Mouse (Mus musculus) embryonic facial prominence, embryonic 15.5 days (tissue): ENCODE results near the gene Tmem164. TPM values are rescaled to one million over a fixed set of nuclear protein-coding genes. Genes with fewer than 3 reads are reported as not detected.

Source experiments
- ATAC-seq: fragments of 200-750 bp; cut with Nextera tagmentation; 2 replicates; pipeline ENCODE4 v1.8.0; 2017; ENCODE audit warnings: low read depth, moderate TSS enrichment; ENCODE audit not compliant: insufficient number of reproducible peaks, low FRiP score, low TSS enrichment
- H3K27ac ChIP-seq: fragments of 300-500 bp; sonication (generic); replicated peaks from 2 replicates; pipeline ENCODE4 v1.5.1; 2015; ENCODE audit warnings: mild to moderate bottlenecking, inconsistent platforms
- H3K27me3 ChIP-seq: fragments of 300-500 bp; sonication (generic); 2 replicates; pipeline ENCODE4 v1.6.1; 2015; ENCODE audit warnings: inconsistent platforms
- H3K36me3 ChIP-seq: fragments of 300-500 bp; sonication (generic); 2 replicates; pipeline ENCODE4 v1.6.1; 2015; ENCODE audit warnings: mild to moderate bottlenecking, inconsistent platforms
- H3K4me1 ChIP-seq: fragments of 300-500 bp; sonication (generic); 2 replicates; pipeline ENCODE4 v1.6.1; 2015; ENCODE audit warnings: inconsistent platforms
- H3K4me2 ChIP-seq: fragments of 300-500 bp; sonication (generic); replicated peaks from 2 replicates; pipeline ENCODE4 v1.6.1; 2015; ENCODE audit warnings: mild to moderate bottlenecking, inconsistent platforms
- H3K4me3 ChIP-seq: fragments of 300-500 bp; sonication (generic); replicated peaks from 2 replicates; pipeline ENCODE4 v1.5.1; 2015; ENCODE audit warnings: mild to moderate bottlenecking, inconsistent platforms
- H3K9ac ChIP-seq: fragments of 300-500 bp; sonication (generic); 2 replicates; pipeline ENCODE4 v1.6.1; 2015; ENCODE audit warnings: inconsistent platforms
- H3K9me3 ChIP-seq: fragments of 300-500 bp; sonication (generic); replicated peaks from 2 replicates; pipeline ENCODE4 v1.6.1; 2016; ENCODE audit warnings: inconsistent platforms
- WGBS: fragments of 180-500 bp; shearing (Covaris S2); methylation state at CpG from one replicate; pipeline ENCODE4 v1.1.7; 2015; 5-methylcytosine and 5-hydroxymethylcytosine counted together
- polyA plus RNA-seq: library from polyadenylated mRNA; unstranded; fragments of >200 nt; fragmentation: Nextera tagmentation; extraction: Ambion mirVana; gene quantifications from 2 replicates; pipeline ENCODE4 v1.2.1, GENCODE M21; 2015

Gene Tmem164
- polyA plus RNA-seq, 1 experiment from 2014 or later, result 47.3 TPM

DNA sequence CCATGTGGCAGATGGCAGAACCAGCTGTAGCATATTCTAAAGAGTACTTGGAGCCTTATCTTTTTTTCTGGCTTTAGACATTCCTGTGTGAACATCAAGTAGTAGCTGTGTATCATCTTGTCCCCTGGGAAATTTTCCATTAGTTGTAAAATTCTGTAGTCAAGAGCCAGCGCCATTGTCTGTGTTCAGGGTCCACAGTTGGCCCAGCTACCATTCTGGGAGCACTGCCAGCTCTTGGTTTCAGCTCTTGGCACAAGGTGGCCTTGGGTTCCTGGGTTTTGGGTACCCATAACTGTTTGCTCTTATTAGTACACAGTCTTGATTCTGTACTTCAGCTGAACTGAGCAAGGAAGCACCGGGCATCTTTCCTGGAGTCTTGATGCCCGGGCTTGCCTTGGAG, 123.4 kb downstream of the Tmem164 start:
- Histone ChIP-seq H3K36me3 (no peaks in the 10 kb centered on the region), H3K9me3 (no peaks in the 10 kb centered on the region), H3K4me3 (no peak overlapping the region), H3K4me1 (peaks cover 6% of the 10 kb centered on the region), H3K27me3 (no peaks in the 10 kb centered on the region), H3K27ac (no peak overlapping the region), H3K4me2 (no peak overlapping the region), H3K9ac (no peak overlapping the region)
- 69% methylated on average over 3 of the region's 3 CpGs for WGBS
- no peak for ATAC-seq

DNA sequence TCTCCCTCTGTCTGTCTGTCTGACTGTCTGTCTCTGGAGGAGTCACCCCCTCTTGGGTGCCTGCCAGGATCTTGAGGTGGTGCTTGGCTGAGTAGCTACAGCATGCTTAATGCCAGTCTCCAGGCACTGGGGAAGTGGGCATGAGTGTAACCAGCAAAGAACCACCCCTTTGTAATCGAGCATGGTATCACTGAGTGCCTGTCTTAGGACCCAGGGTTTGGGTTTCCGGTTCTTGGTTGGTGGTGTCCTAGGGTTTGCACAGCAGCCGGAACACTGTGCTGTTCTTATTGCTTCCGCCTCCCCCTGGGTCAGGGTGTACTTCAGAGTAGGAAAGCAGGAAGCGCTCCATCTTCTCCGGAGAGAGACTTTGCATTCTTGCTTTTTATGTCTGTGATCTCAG, 124.9 kb downstream of the Tmem164 start:
- ATAC-seq, result no peak
- H3K36me3 ChIP-seq, result no peaks in the 10 kb centered on the region
- H3K4me2 ChIP-seq, result no peak overlapping the region
- no peak overlapping the region for H3K9ac ChIP-seq
- H3K4me1 ChIP-seq, result peaks cover 6% of the 10 kb centered on the region
- H3K27ac ChIP-seq, result peak overlapping the region; percentile 48; the same call in 1 of the 2 replicates
- no peaks in the 10 kb centered on the region for H3K9me3 ChIP-seq
- H3K27me3 ChIP-seq, result no peaks in the 10 kb centered on the region
- 68% methylated on average over 6 of the region's 6 CpGs for WGBS
- H3K4me3 ChIP-seq, result no peak overlapping the region

DNA sequence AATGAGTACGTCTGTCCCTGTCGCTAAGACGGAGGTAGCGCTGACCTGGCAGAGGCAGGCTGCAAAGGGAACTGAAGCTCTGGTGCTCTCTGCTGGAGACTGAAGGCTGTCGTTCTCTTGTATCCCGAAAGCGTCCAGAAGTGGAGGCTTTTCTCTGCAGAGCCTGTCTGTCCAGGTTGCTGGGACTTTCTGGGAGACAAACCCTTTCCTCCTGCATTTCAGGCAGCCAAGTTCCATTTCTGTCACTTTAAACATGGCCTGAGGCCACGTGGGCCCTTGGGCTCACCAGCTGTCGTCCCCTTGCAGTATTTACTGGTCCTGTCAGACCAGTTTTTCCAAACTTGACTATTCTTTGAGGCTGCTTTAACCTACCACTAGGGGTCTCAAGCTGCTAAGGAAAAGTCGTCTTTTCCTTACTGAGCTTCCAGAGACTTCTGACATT, 125.4 kb downstream of the Tmem164 start:
- H3K36me3 ChIP-seq, result no peaks in the 10 kb centered on the region
- peaks cover 6% of the 10 kb centered on the region for H3K4me1 ChIP-seq
- H3K27ac ChIP-seq, result peak overlapping the region; percentile 48; the same call in 1 of the 2 replicates
- ATAC-seq, result no peak
- no peaks in the 10 kb centered on the region for H3K9me3 ChIP-seq
- no peak overlapping the region for H3K4me3 ChIP-seq
- no peak overlapping the region for H3K4me2 ChIP-seq
- WGBS, result 39% methylated on average over 10 of the region's 10 CpGs
- no peaks in the 10 kb centered on the region for H3K27me3 ChIP-seq
- no peak overlapping the region for H3K9ac ChIP-seq

DNA sequence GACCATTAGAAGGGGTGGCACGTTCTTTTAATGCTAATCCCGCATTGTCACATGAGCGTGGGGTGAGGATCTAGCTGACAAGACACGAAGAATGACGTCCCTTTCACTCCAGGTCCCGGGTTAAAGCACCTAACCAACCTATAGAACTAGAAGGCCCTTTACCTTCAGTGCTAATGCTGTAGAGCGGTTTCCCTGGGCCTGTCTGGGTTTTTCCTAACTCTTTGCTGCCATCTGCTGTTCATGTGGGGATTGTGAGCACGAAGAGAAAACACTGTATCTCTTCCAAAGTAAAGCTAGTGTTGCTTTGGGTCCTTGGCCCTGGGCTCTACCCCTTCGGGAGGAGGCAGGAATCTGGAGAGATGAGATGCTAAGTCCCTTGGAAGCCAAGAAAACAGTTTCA, 127.2 kb downstream of the Tmem164 start:
- Histone ChIP-seq H3K9me3 (no peaks in the 10 kb centered on the region), H3K36me3 (no peaks in the 10 kb centered on the region), H3K27me3 (no peaks in the 10 kb centered on the region), H3K4me1 (peaks cover 6% of the 10 kb centered on the region), H3K27ac (no peak overlapping the region), H3K9ac (no peak overlapping the region), H3K4me2 (no peak overlapping the region), H3K4me3 (no peak overlapping the region)
- ATAC-seq, result no peak
- 39% methylated on average over 9 of the region's 9 CpGs for WGBS

- ATAC-seq, result no peak
- 21% methylated on average over 6 of the region's 6 CpGs for WGBS
Observed at GRCm38 (mm10) chrX:142813146-142813545, 131.9 kb downstream of the Tmem164 start.

DNA sequence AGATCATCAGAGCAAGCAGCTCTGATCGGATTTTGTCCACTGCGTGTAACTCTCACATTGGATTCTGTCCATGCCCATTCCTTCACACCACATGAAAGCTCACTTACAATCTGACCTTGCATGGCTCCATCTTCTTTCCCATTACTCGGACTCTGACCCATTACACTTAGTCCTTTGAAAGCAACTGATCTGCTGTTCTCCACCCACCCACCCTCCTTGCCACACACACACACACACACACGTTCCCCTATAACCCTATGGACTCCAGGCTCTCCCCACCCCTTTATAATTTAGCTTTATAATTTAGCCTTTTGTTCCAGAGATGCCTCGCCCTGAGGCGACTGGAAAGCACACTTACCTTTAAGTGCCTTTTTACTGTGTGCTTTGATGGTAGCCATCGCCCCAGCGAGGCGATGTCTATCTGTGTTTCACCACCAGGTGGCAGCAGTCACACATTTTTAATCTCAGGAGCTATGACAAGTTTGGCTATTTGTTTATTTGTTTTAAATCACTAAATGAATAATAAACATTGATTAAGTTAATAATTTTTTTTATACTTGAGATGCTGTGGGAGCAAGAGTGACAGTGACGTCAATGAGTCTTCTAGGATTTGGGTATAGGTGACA, 137.0 kb downstream of the Tmem164 start:
- WGBS, result 42% methylated on average over 10 of the region's 10 CpGs

More at GRCm38 (mm10) chrX:142813146-142813545, 131.9 kb downstream of the Tmem164 start:
- no peaks in the 10 kb centered on the region for H3K9me3 ChIP-seq
- no peaks in the 10 kb centered on the region for H3K27me3 ChIP-seq
- H3K4me1 ChIP-seq, result no peaks in the 10 kb centered on the region
- H3K27ac ChIP-seq, result no peak overlapping the region
- no peak overlapping the region for H3K4me2 ChIP-seq
- no peak overlapping the region for H3K9ac ChIP-seq
- no peaks in the 10 kb centered on the region for H3K36me3 ChIP-seq
- no peak overlapping the region for H3K4me3 ChIP-seq

GRCm38 (mm10) chrX:142821239-142821638, 140.0 kb downstream of the Tmem164 start:
- WGBS, result 85% methylated on average over 6 of the region's 6 CpGs
- no peaks in the 10 kb centered on the region for H3K36me3 ChIP-seq
- H3K27ac ChIP-seq, result no peak overlapping the region
- H3K4me1 ChIP-seq, result no peaks in the 10 kb centered on the region
- no peaks in the 10 kb centered on the region for H3K9me3 ChIP-seq
- no peak overlapping the region for H3K4me2 ChIP-seq
- H3K4me3 ChIP-seq, result no peak overlapping the region
- no peak for ATAC-seq
- no peak overlapping the region for H3K9ac ChIP-seq
- no peaks in the 10 kb centered on the region for H3K27me3 ChIP-seq

More for the DNA sequence above, 137.0 kb downstream of the Tmem164 start:
- H3K27me3 ChIP-seq, result no peaks in the 10 kb centered on the region
- H3K9me3 ChIP-seq, result no peaks in the 10 kb centered on the region
- no peak overlapping the region for H3K4me2 ChIP-seq
- H3K36me3 ChIP-seq, result no peaks in the 10 kb centered on the region
- no peak overlapping the region for H3K4me3 ChIP-seq
- H3K27ac ChIP-seq, result no peak overlapping the region
- no peak overlapping the region for H3K9ac ChIP-seq
- no peak for ATAC-seq
- no peaks in the 10 kb centered on the region for H3K4me1 ChIP-seq

DNA sequence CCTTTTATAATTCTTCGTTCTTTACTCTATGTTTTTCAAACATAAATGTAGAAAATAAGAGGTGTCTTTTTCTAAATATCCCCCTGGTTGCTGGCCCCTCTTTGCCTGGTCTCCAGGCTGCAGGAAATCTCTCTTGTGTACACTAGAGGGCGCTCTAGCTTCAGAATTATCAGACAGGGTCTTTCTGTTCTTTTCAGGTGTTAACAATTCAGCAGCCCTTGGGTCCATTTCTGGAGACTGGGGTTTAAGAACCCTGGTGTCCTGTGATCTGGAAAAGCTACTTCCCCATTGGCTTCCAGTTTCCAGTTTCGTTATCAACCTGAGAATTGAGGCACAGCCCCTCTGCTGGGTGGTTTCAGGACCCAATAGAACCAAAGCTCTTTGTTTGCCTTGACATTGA, 140.6 kb downstream of the Tmem164 start:
- no peak overlapping the region for H3K4me2 ChIP-seq
- no peak for ATAC-seq
- H3K9ac ChIP-seq, result no peak overlapping the region
- H3K36me3 ChIP-seq, result no peaks in the 10 kb centered on the region
- H3K27me3 ChIP-seq, result no peaks in the 10 kb centered on the region
- H3K9me3 ChIP-seq, result no peaks in the 10 kb centered on the region
- no peak overlapping the region for H3K4me3 ChIP-seq
- no peak overlapping the region for H3K27ac ChIP-seq
- no peaks in the 10 kb centered on the region for H3K4me1 ChIP-seq
- 32% methylated on average over 3 of the region's 3 CpGs for WGBS

DNA sequence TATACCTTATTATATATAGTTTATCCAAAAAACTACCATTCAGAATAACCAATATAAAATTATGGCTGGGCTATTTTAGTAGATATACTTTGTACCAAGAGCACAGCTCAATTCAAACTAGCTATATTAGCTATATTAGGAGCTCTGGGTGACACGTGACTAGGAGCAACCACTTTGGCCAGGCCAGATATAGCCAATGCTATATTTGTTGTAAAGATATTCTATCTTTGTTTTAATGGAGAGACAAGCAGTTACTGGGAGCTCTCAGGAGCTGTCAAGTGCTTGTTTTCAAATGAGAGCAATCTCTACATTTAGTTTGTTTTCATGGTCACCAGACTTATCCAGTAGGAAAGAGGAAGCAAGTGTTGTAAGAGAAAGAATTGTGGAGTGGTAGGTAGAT, 144.1 kb downstream of the Tmem164 start:
- Histone ChIP-seq H3K4me3 (no peak overlapping the region), H3K4me2 (no peak overlapping the region), H3K27me3 (no peaks in the 10 kb centered on the region), H3K9ac (no peak overlapping the region), H3K9me3 (no peaks in the 10 kb centered on the region), H3K4me1 (no peaks in the 10 kb centered on the region), H3K27ac (no peak overlapping the region), H3K36me3 (no peaks in the 10 kb centered on the region)
- 65% methylated on average over 1 of the region's 1 CpGs for WGBS
- ATAC-seq, result no peak

- Histone ChIP-seq H3K27ac (no peak overlapping the region), H3K4me1 (no peaks in the 10 kb centered on the region), H3K4me3 (no peak overlapping the region), H3K36me3 (no peaks in the 10 kb centered on the region), H3K4me2 (no peak overlapping the region), H3K9ac (no peak overlapping the region), H3K27me3 (no peaks in the 10 kb centered on the region), H3K9me3 (no peaks in the 10 kb centered on the region)
- ATAC-seq, result no peak
- 41% methylated on average over 1 of the region's 1 CpGs for WGBS
Observed at GRCm38 (mm10) chrX:142827644-142828043, 146.4 kb downstream of the Tmem164 start.

DNA sequence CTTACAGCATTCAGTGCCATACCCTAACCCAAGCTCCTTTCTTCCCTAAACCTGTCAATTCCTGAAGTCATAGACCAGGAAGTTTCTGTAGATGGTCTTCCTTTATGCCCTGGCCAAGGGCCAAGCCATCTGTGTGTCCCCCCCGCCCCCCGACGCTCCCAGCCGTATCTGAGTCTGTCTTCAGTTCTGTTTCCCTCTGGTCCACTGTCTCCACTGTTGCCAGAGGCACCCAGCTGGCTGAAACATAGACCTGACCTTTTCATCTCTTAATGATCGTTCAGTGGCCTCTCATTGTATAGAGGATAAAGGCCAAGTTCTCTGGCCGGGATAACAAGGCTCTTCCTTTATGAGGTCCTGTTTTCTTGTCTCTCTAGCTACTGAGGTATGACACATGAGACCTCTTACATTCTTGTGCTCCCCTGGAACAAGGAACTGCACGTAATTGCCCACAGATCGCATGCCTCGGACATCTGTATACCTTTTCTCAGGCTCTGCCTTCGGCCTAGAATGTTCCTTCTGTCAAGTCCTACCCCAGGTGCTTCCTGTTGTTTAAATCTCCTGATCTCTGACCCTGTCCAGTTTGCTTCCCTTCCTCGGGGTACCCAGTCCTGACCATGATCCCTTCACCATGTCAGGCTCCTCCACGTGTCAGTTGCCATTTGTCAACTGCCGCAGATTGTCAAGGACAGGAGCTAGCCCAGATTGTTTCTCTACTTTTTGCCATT, 147.1 kb downstream of the Tmem164 start:
- H3K27me3 ChIP-seq, result no peaks in the 10 kb centered on the region
- H3K4me1 ChIP-seq, result no peaks in the 10 kb centered on the region
- H3K9me3 ChIP-seq, result no peaks in the 10 kb centered on the region
- no peak overlapping the region for H3K9ac ChIP-seq
- WGBS, result 45% methylated on average over 13 of the region's 13 CpGs
- ATAC-seq, result no peak
- H3K36me3 ChIP-seq, result no peaks in the 10 kb centered on the region
- no peak overlapping the region for H3K4me3 ChIP-seq
- H3K4me2 ChIP-seq, result no peak overlapping the region
- H3K27ac ChIP-seq, result no peak overlapping the region

- no peak overlapping the region for H3K27ac ChIP-seq
- H3K4me2 ChIP-seq, result no peak overlapping the region
- no peak overlapping the region for H3K4me3 ChIP-seq
- H3K36me3 ChIP-seq, result no peaks in the 10 kb centered on the region
- H3K9ac ChIP-seq, result no peak overlapping the region
- H3K27me3 ChIP-seq, result no peaks in the 10 kb centered on the region
- no peaks in the 10 kb centered on the region for H3K4me1 ChIP-seq
- H3K9me3 ChIP-seq, result no peaks in the 10 kb centered on the region
- no peak for ATAC-seq
- 70% methylated on average over 2 of the region's 2 CpGs for WGBS
Observed at GRCm38 (mm10) chrX:142829267-142829666, 148.1 kb downstream of the Tmem164 start.
